Mouse (Mus musculus): Measurements from ENCODE around the gene Agap2.
"Not testable (repeated sequence)": the region's sequence is repeated elsewhere in the genome, so short reads cannot be mapped to it uniquely, and the experiment has no call there.

Agap2 gene

GRCm38 (mm10) chr10:127059174-127059967 is 15.7 kb upstream of the Agap2 start:
- peak; percentile 59 for DNase-seq (ENCODE audit: low read depth, low spot score)

GRCm38 (mm10) chr10:127059968-127060916 is 14.8 kb upstream of the Agap2 start, which contains the start of gene March9:
Gene March9 (minus strand): TSS chr10:127060184.
- peak; percentile 90 for DNase-seq (ENCODE audit: low read depth, low spot score)

GRCm38 (mm10) chr10:127061085-127061484 is 14.0 kb upstream of the Agap2 start:
- no peak for DNase-seq (ENCODE audit: low read depth, low spot score)

GRCm38 (mm10) chr10:127061513-127061912 is 13.6 kb upstream of the Agap2 start:
- no peak for DNase-seq (ENCODE audit: low read depth, low spot score)

- DNase-seq (ENCODE audit: low read depth, low spot score): not testable (repeated sequence)
These were observed 13.0 kb upstream of the Agap2 start for GRCm38 (mm10) chr10:127062101-127062500.

- no peak for DNase-seq (ENCODE audit: low read depth, low spot score)
These were observed 12.6 kb upstream of the Agap2 start for GRCm38 (mm10) chr10:127062503-127062902.

GRCm38 (mm10) chr10:127063239-127063872 is 11.7 kb upstream of the Agap2 start, which contains the start of gene Cdk4:
Gene Cdk4 (plus strand): TSS chr10:127063534.
- peak; percentile 99 for DNase-seq (ENCODE audit: low read depth, low spot score)

- no peak for DNase-seq (ENCODE audit: low read depth, low spot score)
These were observed 10.9 kb upstream of the Agap2 start for GRCm38 (mm10) chr10:127063913-127064870.

- DNase-seq (ENCODE audit: low read depth, low spot score): no peak
These were observed 9.1 kb upstream of the Agap2 start for GRCm38 (mm10) chr10:127065981-127066380.

GRCm38 (mm10) chr10:127066519-127067018 is 8.5 kb upstream of the Agap2 start:
- DNase-seq (ENCODE audit: low read depth, low spot score): no peak

GRCm38 (mm10) chr10:127068360-127069038 is 6.6 kb upstream of the Agap2 start:
- no peak for DNase-seq (ENCODE audit: low read depth, low spot score)

GRCm38 (mm10) chr10:127069281-127070189 is 5.5 kb upstream of the Agap2 start:
- DNase-seq (ENCODE audit: low read depth, low spot score): no peak

- DNase-seq (ENCODE audit: low read depth, low spot score): peak; percentile 84
These were observed 4.6 kb upstream of the Agap2 start, which contains the start of gene Tspan31 for GRCm38 (mm10) chr10:127070190-127071121. Gene Tspan31 (minus strand): TSS chr10:127070264.

- DNase-seq (ENCODE audit: low read depth, low spot score): no peak
These were observed 3.9 kb upstream of the Agap2 start for GRCm38 (mm10) chr10:127071203-127071602.

- DNase-seq (ENCODE audit: low read depth, low spot score): not testable (repeated sequence)
These were observed 2.8 kb upstream of the Agap2 start for GRCm38 (mm10) chr10:127072270-127072669.

GRCm38 (mm10) chr10:127072969-127073368 is 2.1 kb upstream of the Agap2 start:
- not testable (repeated sequence) for DNase-seq (ENCODE audit: low read depth, low spot score)

GRCm38 (mm10) chr10:127073981-127074380 is 1.1 kb upstream of the Agap2 start:
- DNase-seq (ENCODE audit: low read depth, low spot score): no peak
